Mouse (Mus musculus) forebrain, embryonic 16.5 days (tissue): Measurements from ENCODE around the gene Mapk1ip1l. TPM values are rescaled to one million over a fixed set of nuclear protein-coding genes. Genes with fewer than 3 reads are reported as not detected.

Experiments used
- ATAC-seq: fragments of 200-750 bp; cut with Nextera tagmentation; 2 replicates; pipeline ENCODE4 v1.8.0; 2017; ENCODE audit warnings: mild to moderate bottlenecking, moderate library complexity
- H3K27ac ChIP-seq: fragments of 300-500 bp; sonication (generic); 2 replicates; pipeline ENCODE4 v1.5.1; 2014; ENCODE audit warnings: low read length, control low read depth
- H3K27me3 ChIP-seq: fragments of 300-500 bp; sonication (generic); replicated peaks from 2 replicates; pipeline ENCODE4 v1.6.1; 2014; ENCODE audit warnings: low read length; ENCODE audit not compliant: control insufficient read depth, insufficient read depth
- H3K36me3 ChIP-seq: fragments of 300-500 bp; sonication (generic); 2 replicates; pipeline ENCODE4 v1.6.1; 2014; ENCODE audit not compliant: control insufficient read depth, insufficient read depth
- H3K4me1 ChIP-seq: fragments of 300-500 bp; sonication (generic); replicated peaks from 2 replicates; pipeline ENCODE4 v1.6.1; 2014; ENCODE audit warnings: low read length; ENCODE audit not compliant: control insufficient read depth, insufficient read depth
- H3K4me2 ChIP-seq: fragments of 300-500 bp; sonication (generic); 2 replicates; pipeline ENCODE4 v1.6.1; 2014; ENCODE audit warnings: mild to moderate bottlenecking, low read length, control low read depth
- H3K4me3 ChIP-seq: fragments of 300-500 bp; sonication (generic); replicated peaks from 2 replicates; pipeline ENCODE4 v1.5.1; 2014; ENCODE audit warnings: mild to moderate bottlenecking, low read length, control low read depth
- H3K9ac ChIP-seq: fragments of 300-500 bp; sonication (generic); replicated peaks from 2 replicates; pipeline ENCODE4 v1.6.1; 2014; ENCODE audit warnings: low read depth, low read length, control low read depth
- H3K9me3 ChIP-seq: fragments of 300-500 bp; sonication (generic); 2 replicates; pipeline ENCODE4 v1.6.1; 2016; ENCODE audit warnings: low read length; ENCODE audit not compliant: control insufficient read depth
- WGBS: fragments of 180-500 bp; shearing (Covaris S2); extraction: QIAGEN DNeasy Blood & Tissue Kit; methylation state at CpG from one replicate; pipeline ENCODE4 v1.1.7; 2014; 5-methylcytosine and 5-hydroxymethylcytosine counted together
- polyA plus RNA-seq: library from polyadenylated mRNA; unstranded; fragments of >200 nt; fragmentation: Nextera tagmentation; extraction: Ambion mirVana; gene quantifications from 2 replicates; pipeline ENCODE4 v1.2.1, GENCODE M21; 2015

Mapk1ip1l gene
- polyA plus RNA-seq, 1 experiment from 2014 or later: 62.1 TPM

DNA sequence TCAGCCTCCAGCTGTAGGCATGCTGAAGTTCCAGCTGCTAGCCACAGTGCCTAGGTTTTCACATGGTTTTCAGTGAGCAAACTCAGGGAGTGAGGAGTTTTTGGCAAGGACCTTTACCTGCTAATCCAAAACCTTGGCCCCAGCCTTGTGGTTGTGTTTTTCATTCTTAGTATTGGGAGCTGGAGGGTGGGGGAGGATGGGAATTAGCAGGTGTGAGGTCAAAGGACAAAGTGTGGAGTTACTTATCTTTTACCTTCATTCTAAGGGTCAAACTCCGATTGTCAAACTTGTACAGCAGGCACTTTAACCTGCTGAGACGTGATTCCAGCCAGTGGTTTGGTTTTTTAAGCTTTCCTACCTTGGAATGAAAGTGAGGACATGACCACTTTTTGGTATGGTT, 1.8 kb upstream of the Mapk1ip1l start:
- H3K4me2 ChIP-seq: no peak overlapping the region

DNA sequence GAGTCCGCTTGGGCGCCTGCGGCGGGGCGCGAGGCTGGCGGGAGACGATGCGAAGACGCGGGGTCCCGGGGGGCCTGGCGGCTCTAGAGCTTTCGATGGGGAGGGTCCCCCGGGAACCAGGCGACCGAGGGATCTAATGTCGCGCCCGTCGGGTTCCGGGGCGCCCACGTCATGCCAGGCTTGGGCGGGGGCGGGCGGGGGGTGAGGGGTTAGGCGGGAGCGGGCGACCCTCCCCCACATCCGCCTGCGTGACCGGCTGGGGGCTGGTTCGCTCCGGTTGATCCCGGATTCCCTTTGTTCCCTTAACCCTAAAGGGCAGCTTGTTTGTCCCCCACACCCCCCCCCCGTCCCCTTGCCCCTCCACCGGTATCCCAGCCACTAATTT, 334 bp downstream of the Mapk1ip1l start:
- peak overlapping the region; percentile 90 for H3K27ac ChIP-seq
- H3K4me3 ChIP-seq: peak overlapping the region; percentile 72
- H3K9me3 ChIP-seq: no peaks in the 10 kb centered on the region
- H3K4me2 ChIP-seq: peak overlapping the region; percentile 86
- 0% methylated on average over 32 of the region's 38 CpGs for WGBS
- H3K36me3 ChIP-seq: no peaks in the 10 kb centered on the region
- H3K27me3 ChIP-seq: no peaks in the 10 kb centered on the region
- H3K9ac ChIP-seq: peak overlapping the region; percentile 77
- H3K4me1 ChIP-seq: peaks cover 16% of the 10 kb centered on the region
- ATAC-seq: peak; percentile 78

More for the DNA sequence above, 1.8 kb upstream of the Mapk1ip1l start:
- Histone ChIP-seq H3K4me3 (no peak overlapping the region), H3K9ac (no peak overlapping the region), H3K27me3 (no peaks in the 10 kb centered on the region), H3K36me3 (no peaks in the 10 kb centered on the region), H3K4me1 (peaks cover 16% of the 10 kb centered on the region), H3K9me3 (no peaks in the 10 kb centered on the region), H3K27ac (no peak overlapping the region)
- WGBS: 77% methylated on average over 2 of the region's 2 CpGs
- ATAC-seq: no peak

DNA sequence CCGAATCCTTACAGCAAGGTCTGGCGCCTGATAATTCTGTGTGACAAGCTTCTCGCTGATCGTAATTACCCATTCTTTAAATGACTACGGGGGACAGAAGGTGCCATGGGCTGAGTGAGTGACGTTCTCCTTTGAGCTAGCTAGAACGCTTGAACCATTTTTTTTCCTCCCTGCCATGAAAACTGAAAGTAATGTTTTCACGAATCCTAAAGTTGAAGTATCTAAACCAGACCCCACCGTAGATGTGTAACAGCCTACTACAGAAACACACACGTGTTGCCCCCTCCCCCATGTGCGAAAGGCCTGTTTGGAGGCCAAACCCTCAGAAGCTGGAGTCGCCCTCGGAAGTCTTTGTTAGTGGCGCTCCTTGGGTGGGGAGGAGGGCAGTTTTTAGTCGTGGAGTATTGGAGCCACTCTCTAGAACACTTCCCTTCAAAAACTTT, 774 bp downstream of the Mapk1ip1l start:
- under 1% methylated on average over 15 of the region's 15 CpGs for WGBS

DNA sequence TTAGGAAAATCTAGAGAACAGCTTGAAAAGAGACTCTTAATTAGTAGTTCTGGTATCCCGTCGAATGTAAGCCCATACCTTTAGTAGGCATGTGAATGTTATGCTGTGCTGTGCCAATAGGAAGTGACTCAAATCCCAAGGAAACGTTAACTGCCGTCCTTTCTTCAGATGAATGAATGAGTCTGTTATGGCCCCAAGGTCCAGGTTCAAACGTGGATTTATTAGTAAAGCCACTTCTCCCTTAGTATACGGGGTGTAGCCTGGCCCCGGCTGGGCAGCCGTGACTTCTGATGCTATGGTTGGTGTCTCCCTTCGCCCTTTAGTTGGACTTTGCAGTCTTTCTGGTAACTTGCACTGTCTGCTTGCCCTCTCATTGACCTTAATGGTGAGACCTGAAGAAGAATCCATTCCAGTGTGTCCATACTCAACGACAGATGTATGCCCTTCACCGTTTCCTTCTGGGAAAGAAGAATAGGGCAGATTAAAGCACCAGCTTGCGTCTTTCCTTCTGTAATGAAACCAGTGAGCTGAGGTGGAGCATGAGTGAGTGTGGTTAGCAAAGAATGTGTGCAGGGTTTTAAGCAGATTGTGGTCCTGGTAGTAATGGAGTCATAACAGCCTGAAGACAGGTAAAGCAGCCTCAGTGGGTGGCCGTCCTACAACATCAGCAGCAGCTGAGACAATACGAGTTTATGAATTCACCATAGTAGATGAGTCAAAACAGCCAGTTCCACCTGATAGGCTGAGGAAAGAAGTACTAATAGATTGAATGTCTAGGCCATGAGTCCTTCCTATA, 5.0 kb downstream of the Mapk1ip1l start:
- ATAC-seq: no peak
- Histone ChIP-seq H3K36me3 (no peaks in the 10 kb centered on the region), H3K4me1 (peaks cover 11% of the 10 kb centered on the region), H3K27ac (no peak overlapping the region), H3K4me3 (no peak overlapping the region), H3K4me2 (no peak overlapping the region), H3K9ac (no peak overlapping the region), H3K9me3 (no peaks in the 10 kb centered on the region), H3K27me3 (no peaks in the 10 kb centered on the region)
- 78% methylated on average over 14 of the region's 14 CpGs for WGBS

More for the DNA sequence above, 774 bp downstream of the Mapk1ip1l start:
- Histone ChIP-seq H3K4me3 (peak overlapping the region; percentile 72), H3K9me3 (no peaks in the 10 kb centered on the region), H3K9ac (peak overlapping the region; percentile 77), H3K4me2 (peak overlapping the region; percentile 86), H3K27me3 (no peaks in the 10 kb centered on the region), H3K36me3 (no peaks in the 10 kb centered on the region), H3K4me1 (peaks cover 16% of the 10 kb centered on the region), H3K27ac (peak overlapping the region; percentile 90)
- peak; percentile 62 for ATAC-seq

DNA sequence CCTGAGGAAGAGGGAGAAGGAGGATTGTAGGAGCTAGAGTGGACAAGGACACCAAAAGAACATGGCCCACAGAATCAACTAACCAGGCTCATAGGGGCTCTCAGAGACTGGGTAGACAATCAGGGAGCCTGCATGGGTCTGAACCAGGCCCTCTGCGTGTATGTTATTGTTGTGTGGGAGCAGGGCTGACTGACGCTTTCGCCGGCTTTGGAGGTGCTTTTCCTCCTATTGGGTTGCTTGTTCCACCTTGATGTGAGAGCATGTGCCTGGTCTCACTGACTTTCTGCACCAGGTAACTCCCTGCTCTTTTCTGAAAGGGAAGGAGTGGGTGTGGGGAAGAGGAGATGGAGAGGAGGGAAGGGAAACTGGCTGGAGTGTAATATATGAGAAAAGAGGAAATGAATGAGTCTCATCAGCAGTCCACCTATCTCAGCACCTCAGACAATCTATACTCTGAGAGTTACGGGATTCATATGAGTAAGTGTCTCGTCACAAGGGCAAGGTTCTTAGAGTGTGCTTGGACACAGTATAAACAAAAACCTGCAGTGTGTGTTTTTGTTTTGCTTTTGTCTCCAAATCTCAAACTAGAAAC, 6.8 kb downstream of the Mapk1ip1l start:
- 91% methylated on average over 6 of the region's 6 CpGs for WGBS
- peaks cover 3% of the 10 kb centered on the region for H3K4me1 ChIP-seq
- H3K9ac ChIP-seq: no peak overlapping the region
- H3K9me3 ChIP-seq: no peaks in the 10 kb centered on the region
- H3K4me3 ChIP-seq: no peak overlapping the region
- no peaks in the 10 kb centered on the region for H3K27me3 ChIP-seq
- H3K36me3 ChIP-seq: no peaks in the 10 kb centered on the region; the same call in 1 of the 2 replicates
- no peak for ATAC-seq
- no peak overlapping the region for H3K4me2 ChIP-seq
- no peak overlapping the region for H3K27ac ChIP-seq

DNA sequence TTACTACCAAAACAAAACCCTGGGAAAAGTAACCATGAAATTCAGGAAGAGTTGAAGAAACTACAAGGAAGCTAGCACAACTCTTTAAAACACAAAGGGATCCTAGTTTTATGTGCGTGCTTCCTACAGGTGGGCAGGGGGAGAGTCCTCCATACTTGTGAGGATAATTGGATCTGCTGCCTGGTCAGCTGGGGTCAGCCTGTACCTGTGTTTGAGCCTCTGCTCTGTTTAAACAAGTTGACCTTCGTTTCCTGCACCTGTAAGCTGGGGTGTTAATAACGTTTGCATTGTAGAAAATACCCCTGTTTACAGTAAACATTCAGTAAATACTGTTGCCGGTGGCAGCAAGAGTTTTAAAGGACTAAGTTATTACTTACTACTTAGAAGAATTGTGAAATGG, 7.9 kb downstream of the Mapk1ip1l start:
- ATAC-seq: no peak
- 83% methylated on average over 4 of the region's 4 CpGs for WGBS
- Histone ChIP-seq H3K27ac (no peak overlapping the region), H3K9me3 (no peaks in the 10 kb centered on the region), H3K4me3 (no peak overlapping the region), H3K9ac (no peak overlapping the region), H3K36me3 (peaks cover 4% of the 10 kb centered on the region), H3K27me3 (no peaks in the 10 kb centered on the region), H3K4me1 (no peaks in the 10 kb centered on the region; the same call in 1 of the 2 replicates), H3K4me2 (no peak overlapping the region)

DNA sequence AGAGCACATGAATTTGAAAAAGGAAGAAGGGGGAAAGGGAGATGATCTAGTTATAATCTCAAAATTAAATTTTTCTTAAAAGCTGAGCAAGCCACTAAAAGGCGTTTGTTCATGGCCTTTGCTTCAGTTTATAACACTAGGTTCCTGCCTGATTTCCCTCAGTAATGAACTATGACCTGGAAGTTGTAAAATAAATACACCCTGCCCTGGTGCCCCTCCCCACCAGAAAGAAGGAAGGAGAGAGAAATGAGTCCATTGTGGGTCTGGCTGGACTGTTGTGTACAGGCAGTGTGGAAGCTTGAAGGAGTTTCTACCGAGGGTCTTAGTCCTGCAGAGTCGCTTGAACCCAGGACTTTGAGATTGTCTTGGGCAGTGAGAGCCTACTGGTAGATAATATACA, 9.6 kb downstream of the Mapk1ip1l start:
- Histone ChIP-seq H3K9me3 (no peaks in the 10 kb centered on the region), H3K27ac (no peak overlapping the region), H3K36me3 (peaks cover 10% of the 10 kb centered on the region), H3K4me1 (no peaks in the 10 kb centered on the region), H3K9ac (no peak overlapping the region), H3K4me3 (no peak overlapping the region), H3K27me3 (no peaks in the 10 kb centered on the region), H3K4me2 (no peak overlapping the region)
- WGBS: 89% methylated on average over 3 of the region's 3 CpGs
- no peak for ATAC-seq

DNA sequence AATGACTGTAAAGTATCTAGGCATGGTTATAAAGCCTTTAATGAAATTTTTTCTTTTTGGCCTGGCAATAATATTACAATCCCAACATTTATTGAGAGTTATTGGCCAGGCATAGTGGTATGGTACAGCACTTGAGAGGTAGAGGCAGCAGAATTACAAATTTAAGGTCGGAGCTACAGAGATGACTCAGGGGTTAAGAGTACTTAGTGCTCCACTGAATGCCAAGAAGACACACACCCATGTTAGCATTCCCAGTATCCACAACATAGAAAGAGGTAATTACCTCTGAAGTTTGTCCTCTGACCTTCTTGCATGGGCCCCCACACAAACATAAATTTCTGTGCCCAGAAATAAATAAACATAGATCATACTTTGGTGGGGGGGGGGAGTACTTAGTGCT, 11.0 kb downstream of the Mapk1ip1l start:
- H3K27me3 ChIP-seq: no peaks in the 10 kb centered on the region
- no peaks in the 10 kb centered on the region for H3K4me1 ChIP-seq
- H3K4me2 ChIP-seq: no peak overlapping the region
- no peak overlapping the region for H3K27ac ChIP-seq
- no peaks in the 10 kb centered on the region for H3K9me3 ChIP-seq
- no peak overlapping the region for H3K9ac ChIP-seq
- peaks cover 17% of the 10 kb centered on the region for H3K36me3 ChIP-seq
- no peak overlapping the region for H3K4me3 ChIP-seq
- 93% methylated on average over 1 of the region's 1 CpGs for WGBS
- ATAC-seq: no peak

DNA sequence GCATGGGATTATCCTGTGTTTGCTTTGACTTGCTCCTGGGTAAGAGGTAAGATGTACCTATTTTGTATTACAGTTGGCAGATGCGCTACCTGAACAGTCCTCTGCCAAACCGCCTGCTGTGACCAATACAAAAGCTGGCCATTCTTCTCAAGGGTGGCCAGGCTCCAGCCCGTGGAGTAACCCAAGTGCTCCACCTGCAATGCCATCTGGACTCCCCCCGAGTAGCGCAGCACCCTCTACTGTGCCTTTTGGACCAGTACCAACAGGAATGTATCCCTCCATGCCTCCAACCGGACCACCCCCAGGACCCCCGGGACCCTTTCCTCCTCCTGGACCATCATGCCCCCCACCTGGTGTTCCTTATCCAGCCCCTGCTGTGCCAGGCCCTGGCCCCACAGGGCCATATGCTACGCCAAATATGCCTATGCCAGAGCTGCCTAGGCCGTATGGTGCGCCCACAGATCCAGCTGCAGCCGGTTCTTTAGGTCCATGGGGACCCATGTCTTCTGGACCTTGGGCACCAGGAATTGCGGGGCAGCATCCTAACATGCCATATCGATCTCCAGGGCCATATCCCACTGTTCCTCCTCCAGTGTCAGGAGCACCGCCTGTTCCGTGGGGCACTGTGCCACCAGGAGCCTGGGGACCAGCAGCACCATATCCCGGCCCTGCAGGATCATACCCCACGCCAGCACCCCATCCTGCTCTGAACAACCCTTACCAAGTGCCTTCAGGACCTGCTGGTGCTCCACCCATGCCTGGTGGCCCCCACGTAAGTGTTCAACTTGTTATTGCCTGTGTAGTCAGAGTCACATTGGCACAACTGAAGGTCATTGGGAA, 12.5 kb downstream of the Mapk1ip1l start:
- Histone ChIP-seq H3K27ac (no peak overlapping the region), H3K4me1 (no peaks in the 10 kb centered on the region), H3K27me3 (no peaks in the 10 kb centered on the region), H3K9ac (no peak overlapping the region), H3K4me2 (no peak overlapping the region), H3K36me3 (peaks cover 21% of the 10 kb centered on the region), H3K4me3 (no peak overlapping the region), H3K9me3 (no peaks in the 10 kb centered on the region)
- no peak for ATAC-seq
- 92% methylated on average over 18 of the region's 18 CpGs for WGBS
